Mouse (Mus musculus): ENCODE data around the gene Popdc2.

DNA sequence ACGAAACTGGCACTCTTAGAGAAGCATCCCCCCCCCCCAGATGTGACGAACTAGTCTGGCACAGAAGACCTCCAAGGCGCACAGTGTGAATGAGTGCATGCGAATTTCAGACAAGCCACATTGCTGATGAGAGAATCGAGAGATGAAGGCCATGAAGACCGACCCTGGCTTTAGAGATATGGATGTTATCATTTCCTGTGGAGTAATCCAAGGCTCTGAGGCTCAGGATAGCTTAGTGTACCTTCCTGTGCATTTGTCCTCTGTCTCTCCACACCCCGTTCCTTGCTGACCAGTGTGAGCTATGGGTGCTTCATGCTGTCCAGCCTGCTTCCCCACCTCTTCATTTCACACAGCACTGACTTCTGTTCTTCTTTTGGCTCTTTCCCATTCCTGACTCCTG, 13.2 kb downstream of the Popdc2 start:
- no peak for TF ChIP-seq POLR2A (IDR thresholded peaks at IDR 0.05; ENCODE audit: extremely low read depth, insufficient read depth, low read length)
- TF ChIP-seq CTCF (IDR thresholded peaks at IDR 0.05; ENCODE audit: low read depth, low read length): no peak
